11 mouse cellular contexts compared by ENCODE assay signal in genomic region chr11:77180886-77181285, GRCm38 (mm10). TPM values are rescaled to one million over a fixed set of nuclear protein-coding genes. Genes with fewer than 3 reads are reported as not detected.
DNase-seq lines count a peak whose midpoint lies in the region; ATAC-seq and TF ChIP-seq lines count a peak whose summit lies in the region.
"Had no signal": no experiment of that assay in that cellular context is flagged by ENCODE, and none has a peak within 500 bp of the region (broad histone marks: within the 10 kb centered on the region; RNA-seq: fewer than 3 reads in every experiment).

No protein-coding gene starts in this region.

- TF ChIP-seq EP300 in stomach, postnatal 0 days (optimal IDR thresholded peaks at IDR 0.05) = no peak

- no peak overlapping the region for H3K9ac ChIP-seq in stomach, embryonic 15.5 days
- no peak overlapping the region for H3K9ac ChIP-seq in stomach, postnatal 0 days (ENCODE audit: low read length)
- H3K9ac ChIP-seq in intestine, embryonic 15.5 days = no peak overlapping the region
- H3K9ac ChIP-seq: heart, embryonic 15.5 days had no signal

- TF ChIP-seq CTCF in stomach, postnatal 0 days (IDR thresholded peaks at IDR 0.05; ENCODE audit: low read depth) = no peak

- WGBS in stomach, embryonic 15.5 days = 37% methylated on average over 4 of the region's 4 CpGs
- WGBS in stomach, postnatal 0 days = 31% methylated on average over 4 of the region's 4 CpGs
- 37% methylated on average over 4 of the region's 4 CpGs for WGBS in intestine, embryonic 15.5 days
- 60% methylated on average over 4 of the region's 4 CpGs for WGBS in limb, embryonic 10.5 days

- no peaks in the 10 kb centered on the region for H3K9me3 ChIP-seq in stomach, embryonic 15.5 days
- no peaks in the 10 kb centered on the region for H3K9me3 ChIP-seq in stomach, postnatal 0 days (ENCODE audit: control insufficient read depth, low read length)
- no peaks in the 10 kb centered on the region for H3K9me3 ChIP-seq in intestine, embryonic 15.5 days
- H3K9me3 ChIP-seq in limb, embryonic 10.5 days (replicated peaks) = no peaks in the 10 kb centered on the region
- H3K9me3 ChIP-seq: heart, embryonic 15.5 days had no signal

- H3K4me2 ChIP-seq in stomach, embryonic 15.5 days = no peak overlapping the region
- H3K4me2 ChIP-seq in stomach, postnatal 0 days (replicated peaks; ENCODE audit: low read depth) = no peak overlapping the region
- no peak overlapping the region for H3K4me2 ChIP-seq in intestine, embryonic 15.5 days (replicated peaks)
- H3K4me2 ChIP-seq: heart, embryonic 15.5 days had no signal

- H3K4me3 ChIP-seq in stomach, embryonic 15.5 days (replicated peaks) = no peak overlapping the region
- no peak overlapping the region for H3K4me3 ChIP-seq in stomach, postnatal 0 days (ENCODE audit: low read depth, low read length)
- no peak overlapping the region for H3K4me3 ChIP-seq in intestine, embryonic 15.5 days (replicated peaks)
- no peak overlapping the region for H3K4me3 ChIP-seq in limb, embryonic 10.5 days
- H3K4me3 ChIP-seq: heart, embryonic 15.5 days had no signal

- H3K27ac ChIP-seq in stomach, embryonic 15.5 days = peak overlapping the region; percentile 48; the same call in 1 of the 2 replicates
- H3K27ac ChIP-seq in stomach, postnatal 0 days (replicated peaks) = no peak overlapping the region
- 0 out of 2 replicates have a peak overlapping the region, but pooled peaks have one; percentile 42 for H3K27ac ChIP-seq in intestine, embryonic 15.5 days
- no peak overlapping the region for H3K27ac ChIP-seq in limb, embryonic 10.5 days
- H3K27ac ChIP-seq: heart, embryonic 15.5 days had no signal

- DNase-seq in stomach, postnatal 0 days (ENCODE audit: low spot score) = no peak
- DNase-seq in limb, embryonic 10.5 days (ENCODE audit: low spot score) = peak; percentile 35
- no peak for DNase-seq in kidney, postnatal 14 days
- no peak for DNase-seq in adrenal gland, adult 2 months
- DNase-seq in adrenal gland, postnatal 25 days = no peak
- DNase-seq: embryo, embryonic 11 days had no signal

- no peaks in the 10 kb centered on the region for H3K4me1 ChIP-seq in stomach, embryonic 15.5 days
- no peaks in the 10 kb centered on the region for H3K4me1 ChIP-seq in stomach, postnatal 0 days (replicated peaks; ENCODE audit: control insufficient read depth, insufficient read depth)
- H3K4me1 ChIP-seq in intestine, embryonic 15.5 days (replicated peaks) = 0 out of 2 replicates have a peak, but pooled peaks cover 2% of the 10 kb centered on the region
- H3K4me1 ChIP-seq in limb, embryonic 10.5 days = no peaks in the 10 kb centered on the region; the same call in 1 of the 2 replicates

- ATAC-seq in stomach, embryonic 15.5 days (ENCODE audit: insufficient read depth, low FRiP score, low read depth) = no peak
- no peak for ATAC-seq in stomach, postnatal 0 days (ENCODE audit: low FRiP score, low TSS enrichment)
- ATAC-seq in intestine, embryonic 15.5 days = no peak
- ATAC-seq: Patski had no signal

- no peaks in the 10 kb centered on the region for H3K36me3 ChIP-seq in stomach, embryonic 15.5 days
- no peaks in the 10 kb centered on the region for H3K36me3 ChIP-seq in stomach, postnatal 0 days (ENCODE audit: control insufficient read depth, insufficient read depth, low read length)
- H3K36me3 ChIP-seq in intestine, embryonic 15.5 days = no peaks in the 10 kb centered on the region
- no peaks in the 10 kb centered on the region for H3K36me3 ChIP-seq in limb, embryonic 10.5 days
- H3K36me3 ChIP-seq: heart, embryonic 15.5 days had no signal

- no peaks in the 10 kb centered on the region for H3K27me3 ChIP-seq in stomach, embryonic 15.5 days (replicated peaks)
- no peaks in the 10 kb centered on the region for H3K27me3 ChIP-seq in stomach, postnatal 0 days (ENCODE audit: control insufficient read depth, insufficient read depth, low read length)
- no peaks in the 10 kb centered on the region for H3K27me3 ChIP-seq in intestine, embryonic 15.5 days (replicated peaks)
- H3K27me3 ChIP-seq in limb, embryonic 10.5 days (ENCODE audit: low read depth, poor library complexity, severe bottlenecking) = no peaks in the 10 kb centered on the region
- H3K27me3 ChIP-seq: heart, embryonic 15.5 days had no signal

RNA-seq across cellular contexts. Expression of gene Efcab5, which starts 7.9 kb away (rescaled TPM):
- 0.23 and 0.31 TPM in 2 replicates for polyA plus RNA-seq in stomach, embryonic 15.5 days (2015; fragmentation: Nextera tagmentation; extraction: Ambion mirVana)
- 0.12 and 0.15 TPM in 2 replicates for polyA plus RNA-seq in stomach, postnatal 0 days (2015; fragmentation: Nextera tagmentation; extraction: Ambion mirVana)
- polyA plus RNA-seq in intestine, embryonic 15.5 days (2015; fragmentation: Nextera tagmentation; extraction: Ambion mirVana) = 0.24 and 0.47 TPM in 2 replicates
- 0.09 and 0.16 TPM in 2 replicates for polyA plus RNA-seq in limb, embryonic 10.5 days (2016; fragmentation: Nextera tagmentation; extraction: Ambion mirVana)
- under 1 TPM; 0.20 to 0.66 TPM for total RNA-seq in adrenal gland, adult 2 months (2021)
- 0.07 and 0.08 TPM in 2 replicates for polyA plus RNA-seq in adrenal gland, adult 2 months (2012; rRNA removed)
- total RNA-seq in adrenal gland, postnatal 25 days (2021) = 0.21 TPM in 1 of 2 replicates, not detected in the other
- polyA plus RNA-seq: liver, adult 2 months had no signal

RNA-seq across cellular contexts. Expression of gene Ssh2, which starts 35.2 kb away (rescaled TPM):
- 6.9 and 7.3 TPM in 2 replicates for polyA plus RNA-seq in stomach, embryonic 15.5 days (2015; fragmentation: Nextera tagmentation; extraction: Ambion mirVana)
- 3.0 and 3.5 TPM in 2 replicates for polyA plus RNA-seq in stomach, postnatal 0 days (2015; fragmentation: Nextera tagmentation; extraction: Ambion mirVana)
- polyA plus RNA-seq in intestine, embryonic 15.5 days (2015; fragmentation: Nextera tagmentation; extraction: Ambion mirVana) = 5.7 and 5.8 TPM in 2 replicates
- 6.6 and 8.8 TPM in 2 replicates for polyA plus RNA-seq in limb, embryonic 10.5 days (2016; fragmentation: Nextera tagmentation; extraction: Ambion mirVana)
- 10 to 100 TPM; 18.3 to 18.9 TPM for total RNA-seq in adrenal gland, adult 2 months (2021)
- polyA plus RNA-seq in adrenal gland, adult 2 months (2012; rRNA removed) = 4.1 and 4.2 TPM in 2 replicates
- total RNA-seq in adrenal gland, postnatal 25 days (2021) = 17.5 and 19.8 TPM in 2 replicates

Comparison
In these comparisons a context has a peak if more than half of its experiments do, and no peak if none do; other contexts are left out.
1. H3K27ac ChIP-seq: peak in stomach, embryonic 15.5 days (single experiment) and intestine, embryonic 15.5 days (single experiment); none in stomach, postnatal 0 days (single experiment) and limb, embryonic 10.5 days (single experiment).